Mouse (Mus musculus) liver, embryonic 14.5 days (tissue): Measurements from ENCODE around the gene Ephx1. TPM values are rescaled to one million over a fixed set of nuclear protein-coding genes. Genes with fewer than 3 reads are reported as not detected.

Experiments
- ATAC-seq: fragments of 200-750 bp; cut with Nextera tagmentation; 2 replicates; pipeline ENCODE4 v1.8.0; 2017; ENCODE audit warnings: moderate number of reproducible peaks, mild to moderate bottlenecking, moderate library complexity; ENCODE audit not compliant: insufficient read depth
- DNase-seq, 3 experiments: peaks; one replicate each; pipeline ENCODE4 v3.0.0-alpha.2; 2012 to 2013; ENCODE audit warnings: low read depth in 3 of 3, low spot score in 3 of 3
- H3K27ac ChIP-seq: fragments of 300-500 bp; sonication (generic); 2 replicates; pipeline ENCODE4 v1.5.1; 2014; ENCODE audit warnings: moderate library complexity, mild to moderate bottlenecking, control low read depth, inconsistent platforms
- H3K27me3 ChIP-seq: fragments of 300-500 bp; sonication (generic); 2 replicates; pipeline ENCODE4 v1.6.1; 2014; ENCODE audit warnings: mild to moderate bottlenecking, low read length, moderate library complexity; ENCODE audit not compliant: control insufficient read depth, insufficient read depth
- H3K36me3 ChIP-seq: fragments of 300-500 bp; sonication (generic); replicated peaks from 2 replicates; pipeline ENCODE4 v1.6.1; 2014; ENCODE audit warnings: low read depth; ENCODE audit not compliant: control insufficient read depth, insufficient read depth
- H3K4me1 ChIP-seq, 2 experiments: fragments of 200-500 bp in 1 of 2; fragments of 300-500 bp in 1 of 2; sonication (generic) in 1 of 2; replicated peaks; 2 replicates each; pipeline ENCODE4 v1.6.1; 2012 to 2014; ENCODE audit warnings: antibody characterized with exemption in 1 of 2, inconsistent platforms in 1 of 2, low read length in 1 of 2; ENCODE audit not compliant: control insufficient read depth in 2 of 2, insufficient read depth in 2 of 2
- H3K4me2 ChIP-seq: fragments of 300-500 bp; sonication (generic); 2 replicates; pipeline ENCODE4 v1.6.1; 2014; ENCODE audit warnings: low read depth, mild to moderate bottlenecking, control low read depth, moderate library complexity
- H3K4me3 ChIP-seq, 2 experiments: fragments of 200-500 bp in 1 of 2; fragments of 300-500 bp in 1 of 2; sonication (generic) in 1 of 2; 2 replicates each; pipeline ENCODE4 v1.5.1; 2012 to 2014; ENCODE audit warnings: low read depth in 2 of 2, low read length in 2 of 2, mild to moderate bottlenecking in 2 of 2, control low read depth in 1 of 2, inconsistent platforms in 1 of 2, moderate library complexity in 1 of 2; ENCODE audit not compliant: insufficient read depth in 1 of 2
- H3K9ac ChIP-seq: fragments of 300-500 bp; sonication (generic); replicated peaks from 2 replicates; pipeline ENCODE4 v1.6.1; 2014; ENCODE audit warnings: mild to moderate bottlenecking, control low read depth, moderate library complexity
- H3K9me3 ChIP-seq: fragments of 300-500 bp; sonication (generic); 2 replicates; pipeline ENCODE4 v1.6.1; 2016; ENCODE audit warnings: low read length, mixed read lengths; ENCODE audit not compliant: control insufficient read depth
- CTCF ChIP-seq: IDR thresholded peaks from 2 replicates; pipeline ENCODE4 v1.5.1; 2016; ENCODE audit warnings: antibody characterized with exemption, low read depth, control low read depth
- EP300 ChIP-seq: IDR thresholded peaks from 2 replicates; pipeline ENCODE4 v1.6.1; 2016; ENCODE audit warnings: antibody characterized with exemption, low read depth
- WGBS: fragments of 180-500 bp; shearing (Covaris S2); extraction: QIAGEN DNeasy Blood & Tissue Kit; methylation state at CpG from one replicate; pipeline ENCODE4 v1.1.7; 2014; ENCODE audit not compliant: insufficient replicate concordance; 5-methylcytosine and 5-hydroxymethylcytosine counted together
- polyA plus RNA-seq, 2 experiments: library from polyadenylated mRNA; depleted of rRNA in 1 of 2; stranded (reverse) in 1 of 2; unstranded in 1 of 2; fragments of >200 nt; fragmentation: Nextera tagmentation in 1 of 2; extraction: Ambion mirVana in 1 of 2; gene quantifications; 2 replicates each; pipeline versions ENCODE4 v1.2.1 to v1.2.3; 2012 to 2014

Gene Ephx1
- polyA plus RNA-seq, 2 experiments = 2.8 to 4.8 TPM

GRCm38 (mm10) chr1:181003790-181004189 lies 16.9 kb downstream of the Ephx1 start:
- H3K9me3 ChIP-seq = no peaks in the 10 kb centered on the region
- peaks cover 0 to 2% of the 10 kb centered on the region in 2 experiments; a peak in 1 of 4 replicates for H3K4me1 ChIP-seq
- no peak for TF ChIP-seq EP300
- TF ChIP-seq CTCF = no peak
- H3K27me3 ChIP-seq = no peaks in the 10 kb centered on the region
- H3K9ac ChIP-seq = no peak overlapping the region
- WGBS = 55% methylated on average over 2 of the region's 2 CpGs
- no peak overlapping the region for H3K4me3 ChIP-seq
- ATAC-seq (no peak), DNase-seq (no peak)
- no peak overlapping the region for H3K4me2 ChIP-seq
- no peaks in the 10 kb centered on the region for H3K36me3 ChIP-seq
- no peak overlapping the region for H3K27ac ChIP-seq

- Histone ChIP-seq H3K27ac (no peak overlapping the region), H3K36me3 (no peaks in the 10 kb centered on the region), H3K9me3 (no peaks in the 10 kb centered on the region), H3K4me2 (no peak overlapping the region), H3K4me3 (no peak overlapping the region), H3K27me3 (no peaks in the 10 kb centered on the region), H3K4me1 (peaks cover 0 to 2% of the 10 kb centered on the region in 2 experiments; a peak in 1 of 4 replicates), H3K9ac (no peak overlapping the region)
- ATAC-seq (no peak), DNase-seq (no peak)
- TF ChIP-seq CTCF = no peak
- no peak for TF ChIP-seq EP300
- 50% methylated on average over 3 of the region's 3 CpGs for WGBS
These were observed 19.1 kb downstream of the Ephx1 start for GRCm38 (mm10) chr1:181001621-181002020.

DNA sequence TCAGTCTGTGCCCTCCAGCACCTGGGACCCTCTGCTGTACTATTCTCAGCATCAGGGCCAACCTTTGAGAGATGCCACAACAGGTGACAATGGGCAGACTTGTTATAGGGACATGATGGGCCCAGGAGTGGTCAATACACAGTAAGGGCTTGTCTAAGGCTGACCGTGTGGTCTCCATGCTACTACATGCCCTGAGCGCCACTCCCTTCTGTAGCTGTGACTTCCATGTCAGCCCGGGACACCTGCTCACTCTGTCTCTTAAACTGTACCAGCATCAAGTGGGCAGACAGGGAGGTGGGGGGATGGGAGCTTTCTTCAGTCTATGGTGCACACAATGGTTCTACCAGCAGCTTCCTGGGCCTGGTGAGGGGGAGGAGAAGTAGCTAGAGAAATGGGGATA lies 19.5 kb downstream of the Ephx1 start:
- DNase-seq (no peak), ATAC-seq (no peak)
- Histone ChIP-seq H3K4me2 (no peak overlapping the region), H3K9me3 (no peaks in the 10 kb centered on the region), H3K36me3 (no peaks in the 10 kb centered on the region), H3K27me3 (no peaks in the 10 kb centered on the region), H3K27ac (no peak overlapping the region), H3K4me3 (no peak overlapping the region), H3K9ac (no peak overlapping the region), H3K4me1 (peaks cover 0 to 2% of the 10 kb centered on the region in 2 experiments; a peak in 1 of 4 replicates)
- no peak for TF ChIP-seq CTCF
- no peak for TF ChIP-seq EP300
- WGBS = 52% methylated on average over 3 of the region's 3 CpGs

- no peaks in the 10 kb centered on the region for H3K9me3 ChIP-seq
- no peaks in the 10 kb centered on the region for H3K27me3 ChIP-seq
- H3K27ac ChIP-seq = no peak overlapping the region
- 48% methylated on average over 10 of the region's 10 CpGs for WGBS
- ATAC-seq (no peak), DNase-seq (no peak)
- peaks cover 0 to 2% of the 10 kb centered on the region in 2 experiments; a peak in 1 of 4 replicates for H3K4me1 ChIP-seq
- no peak overlapping the region for H3K4me2 ChIP-seq
- TF ChIP-seq EP300 (no peak), CTCF (no peak)
- no peaks in the 10 kb centered on the region for H3K36me3 ChIP-seq
- no peak overlapping the region for H3K9ac ChIP-seq
- H3K4me3 ChIP-seq = no peak overlapping the region
These were observed 20.1 kb downstream of the Ephx1 start for GRCm38 (mm10) chr1:181000501-181001092.

DNA sequence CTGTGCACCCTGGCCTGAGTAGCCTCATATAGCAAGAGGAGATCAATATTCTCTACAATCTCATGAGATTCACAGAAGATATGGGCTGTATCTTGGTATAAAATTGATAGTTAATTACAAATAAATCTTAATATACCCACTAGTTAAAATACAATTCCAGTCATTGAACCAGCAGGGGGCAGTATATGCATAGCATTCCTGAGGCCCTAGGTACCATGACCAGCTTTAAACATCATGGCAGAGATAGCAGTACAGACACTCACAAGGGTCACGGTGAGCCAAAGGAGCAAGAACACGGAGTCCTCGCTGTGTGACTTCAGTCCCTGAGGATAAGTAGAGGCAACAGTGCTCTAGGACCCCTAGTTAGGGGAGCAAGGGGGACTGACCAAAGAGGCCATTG lies 28.6 kb downstream of the Ephx1 start:
- WGBS = 34% methylated on average over 3 of the region's 3 CpGs
- Histone ChIP-seq H3K27ac (no peak overlapping the region), H3K36me3 (no peaks in the 10 kb centered on the region), H3K27me3 (no peaks in the 10 kb centered on the region), H3K4me1 (no peaks in the 10 kb centered on the region), H3K9ac (no peak overlapping the region), H3K9me3 (no peaks in the 10 kb centered on the region), H3K4me2 (no peak overlapping the region), H3K4me3 (no peak overlapping the region)
- DNase-seq (peak in 2 of 3 experiments; percentile 30 to 39), ATAC-seq (no peak)
- TF ChIP-seq CTCF (peak; percentile 71), EP300 (no peak)
